Mouse (Mus musculus) heart, embryonic 15.5 days (tissue): ENCODE data around the gene Mylk2. TPM values are rescaled to one million over a fixed set of nuclear protein-coding genes. Genes with fewer than 3 reads are reported as not detected.

ENCODE experiments used
- ATAC-seq: fragments of 200-750 bp; cut with Nextera tagmentation; replicated peaks from 2 replicates; pipeline ENCODE4 v1.8.0; 2017; ENCODE audit warnings: low read depth, moderate TSS enrichment; ENCODE audit not compliant: insufficient number of reproducible peaks, insufficient read depth, low FRiP score
- H3K27ac ChIP-seq: fragments of 300-500 bp; sonication (generic); 2 replicates; pipeline ENCODE4 v1.5.1; 2015; ENCODE audit warnings: mild to moderate bottlenecking, inconsistent platforms
- H3K27me3 ChIP-seq: fragments of 300-500 bp; sonication (generic); 2 replicates; pipeline ENCODE4 v1.6.1; 2015; ENCODE audit warnings: inconsistent platforms
- H3K36me3 ChIP-seq: fragments of 300-500 bp; sonication (generic); 2 replicates; pipeline ENCODE4 v1.6.1; 2015; ENCODE audit warnings: mild to moderate bottlenecking, inconsistent platforms
- H3K4me1 ChIP-seq: fragments of 300-500 bp; sonication (generic); replicated peaks from 2 replicates; pipeline ENCODE4 v1.6.1; 2015; ENCODE audit warnings: inconsistent platforms
- H3K4me2 ChIP-seq: fragments of 300-500 bp; sonication (generic); 2 replicates; pipeline ENCODE4 v1.6.1; 2015; ENCODE audit warnings: inconsistent platforms, mild to moderate bottlenecking, moderate library complexity
- H3K4me3 ChIP-seq: fragments of 300-500 bp; sonication (generic); 2 replicates; pipeline ENCODE4 v1.5.1; 2015; ENCODE audit warnings: mild to moderate bottlenecking, inconsistent platforms
- H3K9ac ChIP-seq: fragments of 300-500 bp; sonication (generic); 2 replicates; pipeline ENCODE4 v1.6.1; 2015; ENCODE audit warnings: mild to moderate bottlenecking, inconsistent platforms
- H3K9me3 ChIP-seq: fragments of 300-500 bp; sonication (generic); replicated peaks from 2 replicates; pipeline ENCODE4 v1.6.1; 2016; ENCODE audit warnings: inconsistent platforms
- WGBS: fragments of 180-500 bp; shearing (Covaris S2); methylation state at CpG from one replicate; pipeline ENCODE4 v1.1.7; 2015; ENCODE audit warnings: mixed read lengths; 5-methylcytosine and 5-hydroxymethylcytosine counted together
- polyA plus RNA-seq: library from polyadenylated mRNA; unstranded; fragments of >200 nt; fragmentation: Nextera tagmentation; extraction: Ambion mirVana; gene quantifications from 2 replicates; pipeline ENCODE4 v1.2.1, GENCODE M21; 2015

Mylk2 gene
- polyA plus RNA-seq, 1 experiment from 2014 or later, result 0.15 TPM

GRCm38 (mm10) chr2:152944013-152944412 is 32.9 kb downstream of the Mylk2 start:
- Histone ChIP-seq H3K4me1 (peaks cover 15% of the 10 kb centered on the region), H3K27me3 (peaks cover 97% of the 10 kb centered on the region), H3K4me3 (no peak overlapping the region), H3K9ac (no peak overlapping the region), H3K36me3 (no peaks in the 10 kb centered on the region), H3K4me2 (no peak overlapping the region), H3K9me3 (no peaks in the 10 kb centered on the region), H3K27ac (no peak overlapping the region)
- WGBS, result 47% methylated on average over 9 of the region's 9 CpGs
- no peak for ATAC-seq

- peaks cover 99% of the 10 kb centered on the region for H3K27me3 ChIP-seq
- peaks cover 24% of the 10 kb centered on the region for H3K4me1 ChIP-seq
- no peak overlapping the region for H3K4me3 ChIP-seq
- no peak overlapping the region for H3K27ac ChIP-seq
- no peak for ATAC-seq
- H3K36me3 ChIP-seq, result no peaks in the 10 kb centered on the region
- H3K9me3 ChIP-seq, result no peaks in the 10 kb centered on the region
- WGBS, result 48% methylated on average over 7 of the region's 7 CpGs
- H3K9ac ChIP-seq, result no peak overlapping the region
- H3K4me2 ChIP-seq, result no peak overlapping the region
These were observed 35.9 kb downstream of the Mylk2 start for GRCm38 (mm10) chr2:152947098-152947497.

GRCm38 (mm10) chr2:152948438-152949020 is 37.4 kb downstream of the Mylk2 start:
- no peaks in the 10 kb centered on the region for H3K9me3 ChIP-seq
- H3K27ac ChIP-seq, result no peak overlapping the region
- no peak overlapping the region for H3K9ac ChIP-seq
- WGBS, result 81% methylated on average over 5 of the region's 5 CpGs
- H3K4me1 ChIP-seq, result peaks cover 13% of the 10 kb centered on the region
- no peak overlapping the region for H3K4me2 ChIP-seq
- no peak for ATAC-seq
- no peaks in the 10 kb centered on the region for H3K36me3 ChIP-seq
- H3K27me3 ChIP-seq, result peaks cover 95% of the 10 kb centered on the region
- no peak overlapping the region for H3K4me3 ChIP-seq

GRCm38 (mm10) chr2:152950358-152951064 is 39.4 kb downstream of the Mylk2 start:
- ATAC-seq, result no peak
- Histone ChIP-seq H3K4me3 (peak overlapping the region; percentile 63; the same call in 1 of the 2 replicates), H3K27ac (no peak overlapping the region), H3K27me3 (peaks cover 90% of the 10 kb centered on the region), H3K36me3 (no peaks in the 10 kb centered on the region), H3K4me1 (peaks cover 9% of the 10 kb centered on the region), H3K9ac (no peak overlapping the region), H3K9me3 (no peaks in the 10 kb centered on the region), H3K4me2 (peak overlapping the region; percentile 98)
- WGBS, result 35% methylated on average over 11 of the region's 11 CpGs

- H3K27ac ChIP-seq, result no peak within 1 kb of the TSS
- H3K9me3 ChIP-seq, result no peaks in the 10 kb centered on the region
- peak within 1 kb of the TSS; percentile 63 for H3K4me3 ChIP-seq
- ATAC-seq, result peak; percentile 68
- 2% methylated on average over 47 of the region's 54 CpGs for WGBS
- no peaks in the 10 kb centered on the region for H3K36me3 ChIP-seq
- peaks cover 90% of the 10 kb centered on the region for H3K27me3 ChIP-seq
- H3K9ac ChIP-seq, result peak within 1 kb of the TSS; percentile 61
- peaks cover 9% of the 10 kb centered on the region for H3K4me1 ChIP-seq
- H3K4me2 ChIP-seq, result peak within 1 kb of the TSS; percentile 98
These were observed 40.1 kb downstream of the Mylk2 start, which contains the start of gene Dusp15 for GRCm38 (mm10) chr2:152951065-152951849. Dusp15 (minus strand) TSS chr2:152951698.

DNA sequence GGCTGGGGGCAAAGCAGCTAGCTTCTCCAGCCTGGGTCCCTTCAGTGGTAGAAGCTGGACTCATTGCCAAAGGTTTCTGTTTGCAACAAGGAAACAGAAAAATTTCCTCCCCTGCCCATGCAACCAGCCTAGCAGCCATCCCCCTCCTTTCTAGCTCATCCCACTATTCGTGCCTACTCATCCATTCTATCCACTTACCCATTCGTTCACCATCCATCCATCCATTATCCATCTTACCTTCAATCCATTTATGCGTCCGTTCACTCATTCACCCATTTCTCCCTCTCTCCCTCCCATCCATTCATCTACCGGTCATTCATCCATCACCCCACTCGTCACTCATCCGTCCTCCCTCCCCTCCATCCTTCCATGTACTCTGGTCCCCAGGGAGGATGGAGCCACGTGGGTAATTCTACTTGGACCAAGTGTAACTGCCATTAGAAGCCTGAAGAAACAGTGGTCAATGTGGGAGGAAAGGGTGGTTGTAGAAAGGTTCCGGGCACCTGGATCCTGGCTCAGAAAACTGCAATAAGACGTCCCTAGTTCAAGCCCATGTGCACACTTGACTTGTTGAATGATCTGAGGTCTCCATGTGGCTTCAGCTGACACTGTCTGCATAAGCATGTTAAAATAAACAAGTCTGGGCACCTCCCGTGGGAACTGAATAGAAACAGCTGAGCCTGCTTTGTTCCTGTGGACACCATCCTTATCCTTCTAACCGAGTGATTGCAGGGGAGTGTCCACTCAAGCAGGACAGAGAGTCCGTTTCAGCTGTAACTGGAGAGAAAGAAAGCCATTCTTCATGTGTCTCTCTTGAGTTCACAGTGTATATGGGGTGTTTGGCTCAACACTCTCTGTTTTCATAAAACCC is 40.9 kb downstream of the Mylk2 start:
- peak overlapping the region; percentile 63 for H3K4me3 ChIP-seq
- no peak overlapping the region for H3K27ac ChIP-seq
- 22% methylated on average over 13 of the region's 13 CpGs for whole genome bisulfite sequencing
- peak overlapping the region; percentile 61 for H3K9ac ChIP-seq
- no peaks in the 10 kb centered on the region for H3K9me3 ChIP-seq
- H3K4me1 ChIP-seq, result peaks cover 9% of the 10 kb centered on the region
- peak overlapping the region; percentile 98 for H3K4me2 ChIP-seq
- peaks cover 91% of the 10 kb centered on the region for H3K27me3 ChIP-seq
- no peaks in the 10 kb centered on the region for H3K36me3 ChIP-seq
- ATAC-seq, result peak; percentile 18; the same call in 1 of the 2 replicates

DNA sequence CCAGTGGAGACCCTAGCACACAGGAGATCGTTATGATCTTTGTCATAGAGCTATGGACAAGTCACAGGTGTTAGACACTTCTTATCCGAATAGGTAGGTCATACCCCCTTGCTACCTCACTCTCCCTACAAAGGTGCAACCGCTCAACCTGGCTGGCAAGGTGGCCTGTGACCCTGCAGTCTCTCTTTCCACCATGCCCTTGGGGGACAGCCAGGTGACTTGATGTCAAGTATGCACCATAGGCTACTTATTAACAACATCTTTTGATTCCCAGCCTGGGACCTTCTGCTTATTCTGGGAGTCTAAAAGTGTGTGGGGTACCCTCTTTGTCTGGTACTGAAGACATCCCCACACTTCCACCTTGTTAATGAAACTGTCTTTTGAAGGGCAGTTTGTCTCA is 47.0 kb downstream of the Mylk2 start:
- Histone ChIP-seq H3K4me3 (no peak overlapping the region), H3K4me1 (peaks cover 8% of the 10 kb centered on the region; the same call in 1 of the 2 replicates), H3K4me2 (no peak overlapping the region), H3K9me3 (no peaks in the 10 kb centered on the region), H3K27me3 (peaks cover 52% of the 10 kb centered on the region), H3K36me3 (no peaks in the 10 kb centered on the region), H3K27ac (no peak overlapping the region), H3K9ac (no peak overlapping the region)
- ATAC-seq, result no peak
- WGBS, result 74% methylated on average over 3 of the region's 3 CpGs

DNA sequence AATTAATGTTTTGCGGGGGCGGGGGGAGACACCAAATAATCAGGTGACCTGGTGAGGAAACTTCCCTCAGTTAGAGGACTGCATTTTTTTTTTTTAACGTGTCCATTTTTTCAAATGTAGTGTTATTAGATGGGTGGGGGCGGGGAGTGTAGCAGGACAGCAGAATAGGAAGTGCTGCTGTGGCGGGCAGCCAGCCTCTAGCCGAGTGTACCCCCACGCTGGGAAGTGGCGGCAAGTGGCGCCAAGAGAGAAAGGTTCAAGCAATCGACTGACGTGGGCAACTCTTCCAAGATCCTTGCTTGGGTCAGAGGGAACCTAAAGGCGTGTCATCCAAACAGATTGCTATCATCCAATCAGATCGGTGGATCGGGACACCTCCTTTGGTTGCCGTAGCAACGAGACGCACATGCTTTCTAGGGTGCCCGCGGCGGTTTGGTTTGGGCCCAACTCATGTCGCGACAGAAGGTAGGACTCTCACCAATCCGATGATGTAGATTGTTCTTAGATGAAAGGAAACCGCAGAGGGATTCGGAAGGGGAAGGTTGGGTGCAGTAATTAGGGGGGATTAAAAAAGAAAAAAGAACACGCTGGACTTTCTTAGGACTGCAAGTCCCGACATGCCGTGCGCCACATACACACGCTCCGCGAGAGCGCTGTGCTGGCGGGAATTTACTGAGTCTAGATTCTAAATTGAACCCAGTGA is 51.1 kb downstream of the Mylk2 start, which contains the start of gene Ttll9:
TSS of gene Ttll9 (plus strand) at position 395 of the 703 bp plus-strand sequence.
- H3K4me1 ChIP-seq, result peaks cover 8% of the 10 kb centered on the region; the same call in 1 of the 2 replicates
- WGBS, result 4% methylated on average over 34 of the region's 34 CpGs
- ATAC-seq, result 0 out of 2 replicates have a peak, but pooled peaks have one; percentile 64
- no peaks in the 10 kb centered on the region for H3K9me3 ChIP-seq
- peak within 1 kb of the TSS; percentile 46; the same call in 1 of the 2 replicates for H3K9ac ChIP-seq
- H3K27me3 ChIP-seq, result peaks cover 21% of the 10 kb centered on the region
- H3K36me3 ChIP-seq, result no peaks in the 10 kb centered on the region
- H3K27ac ChIP-seq, result no peak within 1 kb of the TSS
- H3K4me3 ChIP-seq, result peak within 1 kb of the TSS; percentile 59
- peak within 1 kb of the TSS; percentile 85 for H3K4me2 ChIP-seq

DNA sequence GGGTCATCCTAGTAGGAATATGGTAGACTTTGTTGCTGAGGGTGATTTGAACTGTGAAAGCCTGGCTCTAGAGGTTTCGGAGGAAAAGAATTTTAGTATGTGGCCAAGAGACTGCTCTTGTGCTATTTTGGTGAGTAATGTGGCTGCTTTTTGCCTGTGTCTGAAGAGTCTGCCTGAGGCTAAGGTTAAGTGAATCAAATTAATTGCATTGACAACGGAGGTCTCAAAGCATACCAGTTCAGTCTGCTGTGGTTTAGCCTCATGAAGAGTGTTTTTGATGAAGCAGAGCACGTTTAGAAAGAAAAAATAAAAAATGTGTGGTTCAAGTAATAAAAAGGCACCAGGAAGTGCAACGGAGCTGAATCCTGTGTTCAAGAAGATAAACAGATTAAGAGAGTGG is 54.4 kb downstream of the Mylk2 start:
- H3K4me3 ChIP-seq, result no peak overlapping the region
- H3K9me3 ChIP-seq, result no peaks in the 10 kb centered on the region
- H3K36me3 ChIP-seq, result no peaks in the 10 kb centered on the region
- ATAC-seq, result no peak
- H3K9ac ChIP-seq, result no peak overlapping the region
- H3K27me3 ChIP-seq, result 0 out of 2 replicates have a peak, but pooled peaks cover 6% of the 10 kb centered on the region
- WGBS, result 69% methylated on average over 4 of the region's 4 CpGs
- H3K4me2 ChIP-seq, result no peak overlapping the region
- H3K27ac ChIP-seq, result no peak overlapping the region
- H3K4me1 ChIP-seq, result peaks cover 8% of the 10 kb centered on the region; the same call in 1 of the 2 replicates
